Mouse (Mus musculus) heart, embryonic 15.5 days (tissue): ENCODE data around the gene Cxcl5. TPM values are rescaled to one million over a fixed set of nuclear protein-coding genes. Genes with fewer than 3 reads are reported as not detected.

ENCODE experiments used
- ATAC-seq: fragments of 200-750 bp; cut with Nextera tagmentation; replicated peaks from 2 replicates; pipeline ENCODE4 v1.8.0; 2017; ENCODE audit warnings: low read depth, moderate TSS enrichment; ENCODE audit not compliant: insufficient number of reproducible peaks, insufficient read depth, low FRiP score
- H3K27ac ChIP-seq: fragments of 300-500 bp; sonication (generic); 2 replicates; pipeline ENCODE4 v1.5.1; 2015; ENCODE audit warnings: mild to moderate bottlenecking, inconsistent platforms
- H3K27me3 ChIP-seq: fragments of 300-500 bp; sonication (generic); 2 replicates; pipeline ENCODE4 v1.6.1; 2015; ENCODE audit warnings: inconsistent platforms
- H3K36me3 ChIP-seq: fragments of 300-500 bp; sonication (generic); 2 replicates; pipeline ENCODE4 v1.6.1; 2015; ENCODE audit warnings: mild to moderate bottlenecking, inconsistent platforms
- H3K4me1 ChIP-seq: fragments of 300-500 bp; sonication (generic); replicated peaks from 2 replicates; pipeline ENCODE4 v1.6.1; 2015; ENCODE audit warnings: inconsistent platforms
- H3K4me2 ChIP-seq: fragments of 300-500 bp; sonication (generic); 2 replicates; pipeline ENCODE4 v1.6.1; 2015; ENCODE audit warnings: inconsistent platforms, mild to moderate bottlenecking, moderate library complexity
- H3K4me3 ChIP-seq: fragments of 300-500 bp; sonication (generic); 2 replicates; pipeline ENCODE4 v1.5.1; 2015; ENCODE audit warnings: mild to moderate bottlenecking, inconsistent platforms
- H3K9ac ChIP-seq: fragments of 300-500 bp; sonication (generic); 2 replicates; pipeline ENCODE4 v1.6.1; 2015; ENCODE audit warnings: mild to moderate bottlenecking, inconsistent platforms
- H3K9me3 ChIP-seq: fragments of 300-500 bp; sonication (generic); replicated peaks from 2 replicates; pipeline ENCODE4 v1.6.1; 2016; ENCODE audit warnings: inconsistent platforms
- WGBS: fragments of 180-500 bp; shearing (Covaris S2); methylation state at CpG from one replicate; pipeline ENCODE4 v1.1.7; 2015; ENCODE audit warnings: mixed read lengths; 5-methylcytosine and 5-hydroxymethylcytosine counted together
- polyA plus RNA-seq: library from polyadenylated mRNA; unstranded; fragments of >200 nt; fragmentation: Nextera tagmentation; extraction: Ambion mirVana; gene quantifications from 2 replicates; pipeline ENCODE4 v1.2.1, GENCODE M21; 2015

Cxcl5 gene
- not detected in 2 replicates for polyA plus RNA-seq

DNA sequence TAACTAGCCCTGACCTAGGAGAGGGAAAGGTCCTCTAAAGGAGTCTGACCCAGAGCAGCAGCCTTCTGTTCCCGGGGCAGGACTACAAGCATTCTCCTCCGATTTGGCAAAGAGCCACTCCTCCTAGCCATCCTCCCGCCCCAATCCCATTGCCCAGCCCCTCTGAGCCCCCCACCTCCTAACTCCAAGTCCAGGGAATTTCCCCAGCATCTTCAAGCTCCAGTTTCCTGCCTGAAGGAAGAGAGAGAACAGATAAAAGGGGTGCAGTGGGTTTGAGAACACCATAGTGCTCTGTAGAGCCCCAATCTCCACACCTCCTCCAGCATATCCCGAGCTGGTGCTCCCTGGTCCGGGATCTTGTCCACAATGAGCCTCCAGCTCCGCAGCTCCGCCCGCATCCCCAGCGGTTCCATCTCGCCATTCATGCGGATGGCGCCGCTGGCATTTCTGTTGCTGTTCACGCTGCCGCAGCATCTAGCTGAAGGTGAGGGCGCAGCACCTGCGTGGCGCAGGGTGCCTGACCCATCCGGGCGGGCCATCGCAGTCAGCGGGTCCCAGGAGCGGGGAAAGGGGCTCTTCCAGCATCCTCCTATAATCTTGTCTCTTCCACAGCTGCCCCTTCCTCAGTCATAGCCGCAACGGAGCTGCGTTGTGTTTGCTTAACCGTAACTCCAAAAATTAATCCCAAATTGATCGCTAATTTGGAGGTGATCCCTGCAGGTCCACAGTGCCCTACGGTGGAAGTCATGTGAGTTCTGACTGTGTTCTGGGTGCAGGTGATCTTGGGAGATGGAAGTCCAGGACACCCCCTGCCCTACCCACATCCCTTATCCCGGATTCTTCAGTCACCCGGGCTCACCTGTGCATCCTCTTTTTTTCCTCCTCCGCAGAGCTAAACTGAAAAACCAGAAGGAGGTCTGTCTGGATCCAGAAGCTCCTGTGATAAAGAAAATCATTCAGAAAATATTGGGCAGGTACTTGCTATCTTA is at the start of gene Cxcl5:
Gene Cxcl5, plus strand, starts transcription at position 284 of the 989 bp plus-strand sequence.
- no peaks in the 10 kb centered on the region for H3K36me3 ChIP-seq
- ATAC-seq: no peak
- WGBS: 7% methylated on average over 32 of the region's 32 CpGs
- peak within 1 kb of the TSS; percentile 33 for H3K4me3 ChIP-seq
- peaks cover 16% of the 10 kb centered on the region for H3K4me1 ChIP-seq
- H3K9ac ChIP-seq: no peak within 1 kb of the TSS
- H3K9me3 ChIP-seq: no peaks in the 10 kb centered on the region
- peaks cover 17% of the 10 kb centered on the region for H3K27me3 ChIP-seq
- no peak within 1 kb of the TSS for H3K27ac ChIP-seq
- peak within 1 kb of the TSS; percentile 57 for H3K4me2 ChIP-seq

DNA sequence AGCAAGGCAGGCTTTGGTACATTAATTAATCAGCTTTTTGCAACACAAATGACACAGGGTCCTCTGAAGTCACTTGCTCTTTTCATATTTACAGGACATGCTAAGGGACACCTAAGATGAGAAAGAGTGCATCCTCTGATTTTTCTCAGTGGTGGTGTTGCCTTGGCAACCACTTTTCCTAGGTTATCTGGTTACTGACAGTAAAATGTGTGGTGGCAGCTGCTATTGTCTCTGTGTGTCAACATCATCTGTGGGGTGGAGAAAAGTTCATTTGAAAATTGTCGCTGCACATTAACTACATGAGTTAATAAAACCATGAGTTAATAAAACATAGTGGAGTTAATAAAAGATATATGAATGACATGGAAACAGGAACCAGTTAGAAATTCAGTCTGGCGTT is 47.8 kb upstream of the Cxcl5 start:
- H3K4me3 ChIP-seq: no peak overlapping the region
- H3K9me3 ChIP-seq: no peaks in the 10 kb centered on the region
- H3K4me1 ChIP-seq: no peaks in the 10 kb centered on the region
- no peaks in the 10 kb centered on the region for H3K36me3 ChIP-seq
- ATAC-seq: no peak
- H3K27ac ChIP-seq: no peak overlapping the region
- H3K9ac ChIP-seq: no peak overlapping the region
- no peaks in the 10 kb centered on the region for H3K27me3 ChIP-seq
- 76% methylated on average over 2 of the region's 2 CpGs for WGBS
- no peak overlapping the region for H3K4me2 ChIP-seq

DNA sequence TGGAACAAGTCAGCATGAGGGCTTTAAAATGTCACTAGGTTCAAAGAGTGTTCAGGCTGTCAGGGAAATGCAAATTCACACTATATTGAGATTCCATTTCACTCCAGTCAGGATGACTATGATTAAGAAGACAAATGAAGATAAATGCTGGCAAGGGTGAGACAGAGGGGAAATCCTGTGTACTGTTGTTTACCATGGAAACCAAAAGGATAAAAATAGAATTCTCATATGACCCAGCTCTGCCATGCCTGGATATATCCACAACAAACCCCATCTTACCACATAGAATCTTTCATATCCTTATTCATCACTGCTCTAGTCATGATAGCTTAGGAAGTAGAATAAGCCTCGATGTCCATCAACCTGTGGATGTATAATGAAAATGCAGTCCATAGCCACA is 41.2 kb upstream of the Cxcl5 start:
- ATAC-seq: no peak
- H3K27me3 ChIP-seq: no peaks in the 10 kb centered on the region
- no peak overlapping the region for H3K4me3 ChIP-seq
- 83% methylated on average over 1 of the region's 1 CpGs for WGBS
- H3K36me3 ChIP-seq: no peaks in the 10 kb centered on the region
- H3K9me3 ChIP-seq: no peaks in the 10 kb centered on the region
- no peak overlapping the region for H3K27ac ChIP-seq
- H3K4me1 ChIP-seq: no peaks in the 10 kb centered on the region
- no peak overlapping the region for H3K9ac ChIP-seq
- H3K4me2 ChIP-seq: no peak overlapping the region

DNA sequence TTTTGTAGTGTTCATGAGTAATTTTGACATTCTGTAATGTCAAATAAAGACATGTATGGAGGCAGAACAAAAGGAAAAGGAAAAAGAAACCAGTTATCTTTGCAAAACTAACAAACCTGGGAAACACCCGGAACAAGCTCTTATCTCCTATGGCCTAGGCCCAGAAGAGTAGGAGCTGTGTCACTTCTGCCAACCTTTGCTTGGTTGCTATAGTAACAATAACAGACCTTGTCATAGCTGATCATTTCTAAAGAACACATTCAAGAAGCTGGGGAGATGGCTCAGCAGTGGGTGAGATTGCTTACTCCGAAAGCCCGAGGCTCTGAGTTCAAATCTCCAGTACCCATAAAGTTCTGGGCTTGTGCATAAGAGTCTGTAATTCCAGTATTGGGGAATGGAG is 36.5 kb upstream of the Cxcl5 start:
- ATAC-seq: no peak
- H3K27ac ChIP-seq: no peak overlapping the region
- no peaks in the 10 kb centered on the region for H3K9me3 ChIP-seq
- H3K4me2 ChIP-seq: no peak overlapping the region
- WGBS: 77% methylated on average over 3 of the region's 3 CpGs
- no peak overlapping the region for H3K9ac ChIP-seq
- H3K4me1 ChIP-seq: no peaks in the 10 kb centered on the region
- H3K36me3 ChIP-seq: no peaks in the 10 kb centered on the region
- no peak overlapping the region for H3K4me3 ChIP-seq
- H3K27me3 ChIP-seq: no peaks in the 10 kb centered on the region

DNA sequence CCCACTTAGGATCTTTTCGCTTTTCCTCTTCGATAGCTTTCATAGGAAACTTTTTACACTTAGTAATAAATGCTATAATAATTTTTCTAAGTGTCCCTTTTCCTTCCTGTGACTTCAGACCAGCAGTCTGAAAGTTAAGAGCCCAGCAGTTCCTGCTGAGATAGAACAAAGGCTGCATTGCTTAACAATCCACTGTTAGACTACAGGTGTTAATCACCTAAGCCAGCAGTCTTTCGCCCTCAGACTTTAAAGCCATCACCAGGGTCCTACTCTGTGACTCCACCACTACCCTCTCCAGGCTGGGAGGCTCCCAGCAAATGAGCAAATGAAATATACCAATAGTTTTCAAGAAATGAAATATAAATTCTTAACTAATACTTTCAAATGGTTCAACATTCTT is 30.9 kb upstream of the Cxcl5 start:
- Histone ChIP-seq H3K27me3 (no peaks in the 10 kb centered on the region), H3K9me3 (no peaks in the 10 kb centered on the region), H3K27ac (no peak overlapping the region), H3K36me3 (no peaks in the 10 kb centered on the region), H3K4me3 (no peak overlapping the region), H3K4me2 (no peak overlapping the region), H3K4me1 (no peaks in the 10 kb centered on the region), H3K9ac (no peak overlapping the region)
- no peak for ATAC-seq
- 70% methylated on average over 3 of the region's 3 CpGs for WGBS

DNA sequence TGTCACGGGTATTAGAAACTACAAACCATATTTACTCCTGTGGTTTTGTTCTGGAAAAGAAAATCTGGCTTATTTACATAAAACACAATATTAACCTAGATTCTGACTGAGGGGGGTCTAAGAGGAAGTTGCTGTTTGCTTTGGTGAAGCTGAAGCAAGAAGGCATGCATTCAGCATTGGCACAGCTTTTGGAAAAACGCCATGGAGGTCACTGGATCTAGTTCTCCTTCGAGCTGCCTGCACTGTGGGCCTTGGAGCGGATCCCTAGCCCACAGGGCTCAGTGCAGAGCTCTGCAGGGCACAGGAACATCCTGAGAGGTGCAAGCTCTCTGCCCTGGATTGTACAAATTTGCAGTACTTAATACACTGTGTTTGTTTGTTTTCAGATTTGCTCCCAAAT is 27.7 kb upstream of the Cxcl5 start:
- no peaks in the 10 kb centered on the region for H3K4me1 ChIP-seq
- no peaks in the 10 kb centered on the region for H3K27me3 ChIP-seq
- no peak overlapping the region for H3K4me2 ChIP-seq
- no peak overlapping the region for H3K9ac ChIP-seq
- no peak for ATAC-seq
- no peak overlapping the region for H3K4me3 ChIP-seq
- WGBS: 69% methylated on average over 4 of the region's 4 CpGs
- H3K36me3 ChIP-seq: no peaks in the 10 kb centered on the region
- H3K9me3 ChIP-seq: no peaks in the 10 kb centered on the region
- H3K27ac ChIP-seq: no peak overlapping the region

DNA sequence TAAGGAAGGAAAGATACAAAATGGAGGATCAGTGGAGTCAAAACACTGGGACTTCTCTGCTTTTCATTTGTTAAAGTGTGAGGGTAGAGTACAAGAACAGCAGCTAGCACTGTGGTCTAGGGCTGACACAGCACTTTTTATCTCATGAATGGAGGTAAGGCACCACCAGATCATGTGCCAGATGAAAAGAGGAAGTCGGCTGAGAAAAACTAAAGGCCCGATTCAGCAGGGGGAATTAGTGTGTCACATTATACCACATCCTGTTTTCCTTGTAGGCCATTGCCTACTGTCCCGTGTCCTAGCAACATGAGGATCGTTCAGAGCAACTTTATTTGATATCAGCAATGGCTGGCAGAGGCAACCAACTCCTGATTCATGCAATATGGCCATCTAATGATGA is 17.1 kb upstream of the Cxcl5 start:
- ATAC-seq: no peak
- 63% methylated on average over 4 of the region's 4 CpGs for WGBS
- no peak overlapping the region for H3K4me2 ChIP-seq
- no peaks in the 10 kb centered on the region for H3K4me1 ChIP-seq
- no peak overlapping the region for H3K27ac ChIP-seq
- H3K9me3 ChIP-seq: no peaks in the 10 kb centered on the region
- H3K27me3 ChIP-seq: no peaks in the 10 kb centered on the region
- no peaks in the 10 kb centered on the region for H3K36me3 ChIP-seq
- H3K4me3 ChIP-seq: no peak overlapping the region
- H3K9ac ChIP-seq: no peak overlapping the region

DNA sequence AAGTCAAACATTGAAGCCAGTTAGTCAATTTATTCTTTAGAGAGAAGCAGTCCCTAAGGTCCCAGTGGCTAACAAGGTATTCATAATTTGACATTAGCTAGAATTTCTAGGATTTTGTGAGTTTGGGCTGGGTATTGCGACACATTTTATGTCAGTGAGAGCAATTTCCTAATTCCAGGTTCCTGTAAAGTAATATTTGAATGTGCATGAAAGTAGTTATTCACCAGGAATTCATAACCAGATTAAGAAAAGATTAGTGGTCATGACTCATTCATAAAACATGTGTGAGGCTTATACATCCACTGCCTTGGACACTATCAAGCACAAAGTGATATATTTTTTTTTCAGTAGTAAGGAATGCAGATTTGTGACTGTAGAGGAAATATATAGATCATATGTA is 5.2 kb upstream of the Cxcl5 start:
- 80% methylated on average over 1 of the region's 1 CpGs for WGBS
- no peak overlapping the region for H3K4me3 ChIP-seq
- H3K27ac ChIP-seq: no peak overlapping the region
- no peak overlapping the region for H3K4me2 ChIP-seq
- no peaks in the 10 kb centered on the region for H3K36me3 ChIP-seq
- no peak for ATAC-seq
- peaks cover 9% of the 10 kb centered on the region for H3K4me1 ChIP-seq
- peaks cover 8% of the 10 kb centered on the region for H3K27me3 ChIP-seq
- no peaks in the 10 kb centered on the region for H3K9me3 ChIP-seq
- H3K9ac ChIP-seq: no peak overlapping the region

DNA sequence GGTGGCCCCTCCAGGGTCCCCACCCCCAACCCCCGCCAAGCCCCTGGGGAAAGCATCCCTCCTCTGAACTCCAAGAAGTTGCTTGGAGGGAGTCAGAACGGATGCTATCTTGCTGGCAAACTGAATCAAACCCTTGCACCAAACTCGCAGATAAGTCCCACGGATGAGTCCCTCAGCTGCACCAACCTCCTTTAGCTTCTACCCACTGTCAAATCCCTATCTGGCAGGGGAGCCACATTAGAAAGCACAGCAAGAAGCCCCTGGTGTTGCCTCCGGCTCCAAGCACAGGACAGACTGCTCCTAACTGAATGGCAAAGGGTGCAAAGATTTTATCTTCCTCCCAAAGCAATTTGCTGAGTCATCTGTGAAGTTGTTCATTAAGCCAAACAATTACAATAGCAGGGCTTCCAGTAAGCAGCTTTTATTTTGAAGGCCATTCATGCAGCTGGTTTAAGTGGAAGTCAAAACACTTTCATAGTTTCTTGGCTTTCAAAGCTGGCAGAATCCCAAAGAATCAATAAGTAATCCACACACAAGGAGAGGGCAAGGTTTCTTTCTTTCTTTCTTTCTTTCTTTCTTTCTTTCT is 1.0 kb upstream of the Cxcl5 start:
- H3K27me3 ChIP-seq: peaks cover 17% of the 10 kb centered on the region
- no peak overlapping the region for H3K9ac ChIP-seq
- no peak overlapping the region for H3K4me3 ChIP-seq
- 33% methylated on average over 5 of the region's 5 CpGs for WGBS
- H3K4me1 ChIP-seq: peaks cover 16% of the 10 kb centered on the region
- ATAC-seq: no peak
- no peak overlapping the region for H3K27ac ChIP-seq
- H3K36me3 ChIP-seq: no peaks in the 10 kb centered on the region
- no peak overlapping the region for H3K4me2 ChIP-seq
- no peaks in the 10 kb centered on the region for H3K9me3 ChIP-seq

DNA sequence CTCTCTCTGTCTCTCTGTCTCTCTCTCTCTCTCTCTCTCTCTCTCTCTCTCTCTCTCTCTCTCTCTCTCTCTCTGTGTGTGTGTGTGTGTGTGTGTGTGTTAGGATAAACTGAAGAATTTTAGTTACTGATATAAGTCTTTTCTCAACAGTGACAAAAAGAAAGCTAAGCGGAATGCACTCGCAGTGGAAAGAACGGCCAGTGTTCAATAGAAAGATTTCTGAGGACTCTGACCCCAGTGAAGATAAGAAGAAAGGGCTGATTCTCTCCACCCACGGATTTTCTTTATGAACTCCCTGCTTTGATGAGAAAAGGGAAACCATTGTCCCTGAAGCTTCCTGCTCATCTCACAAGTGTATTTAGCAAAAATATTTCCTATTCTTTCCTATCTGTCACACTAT is 1.1 kb downstream of the Cxcl5 start:
- no peak overlapping the region for H3K9ac ChIP-seq
- ATAC-seq: no peak
- H3K36me3 ChIP-seq: no peaks in the 10 kb centered on the region
- H3K27ac ChIP-seq: no peak overlapping the region
- no peaks in the 10 kb centered on the region for H3K9me3 ChIP-seq
- 30% methylated on average over 4 of the region's 4 CpGs for WGBS
- H3K27me3 ChIP-seq: peaks cover 17% of the 10 kb centered on the region
- no peak overlapping the region for H3K4me2 ChIP-seq
- peaks cover 16% of the 10 kb centered on the region for H3K4me1 ChIP-seq
- no peak overlapping the region for H3K4me3 ChIP-seq

DNA sequence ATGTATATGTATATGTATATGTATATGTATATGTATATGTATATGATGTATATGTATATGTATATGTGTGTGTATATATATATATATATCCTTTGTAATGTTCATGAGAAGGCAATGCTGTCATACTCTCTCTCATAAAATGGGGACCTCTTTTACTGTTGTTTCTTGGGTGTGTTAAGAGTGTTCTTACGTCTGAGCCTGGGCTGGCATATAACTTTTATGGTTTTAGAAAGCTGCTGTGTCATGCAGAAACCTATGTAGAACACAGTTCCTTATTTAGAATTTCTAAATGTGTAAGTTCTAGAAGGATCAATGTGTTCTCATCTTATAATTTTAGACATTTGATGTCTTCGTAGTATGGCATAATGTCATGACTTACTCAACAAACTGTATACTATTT is 1.7 kb downstream of the Cxcl5 start:
- ATAC-seq: no peak
- Histone ChIP-seq H3K36me3 (no peaks in the 10 kb centered on the region), H3K27me3 (peaks cover 17% of the 10 kb centered on the region), H3K27ac (no peak overlapping the region), H3K9ac (no peak overlapping the region), H3K9me3 (no peaks in the 10 kb centered on the region), H3K4me2 (no peak overlapping the region), H3K4me1 (peaks cover 16% of the 10 kb centered on the region), H3K4me3 (no peak overlapping the region)
- 79% methylated on average over 2 of the region's 2 CpGs for WGBS

DNA sequence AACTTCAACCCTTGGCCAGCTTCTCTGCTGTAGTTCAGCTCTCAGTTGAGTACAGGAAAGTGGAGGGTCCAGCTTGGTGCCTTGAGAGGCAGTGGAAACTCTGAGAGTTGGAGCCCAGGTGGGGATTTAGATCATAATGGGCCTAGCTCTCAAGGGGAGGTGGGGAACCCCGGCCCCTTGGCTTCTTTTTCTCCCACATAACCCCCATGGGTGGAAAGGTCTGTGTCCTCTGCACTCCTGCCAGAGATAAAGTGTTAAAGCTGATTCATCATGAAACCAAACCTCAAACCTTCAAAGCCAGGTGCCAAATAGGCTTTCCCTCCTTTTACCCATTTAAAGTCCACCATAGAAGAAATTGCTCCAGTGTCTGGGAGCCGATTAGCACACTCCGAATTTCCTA is 2.7 kb downstream of the Cxcl5 start:
- no peak overlapping the region for H3K9ac ChIP-seq
- H3K9me3 ChIP-seq: no peaks in the 10 kb centered on the region
- H3K27ac ChIP-seq: no peak overlapping the region
- ATAC-seq: no peak
- 84% methylated on average over 3 of the region's 3 CpGs for WGBS
- H3K4me3 ChIP-seq: no peak overlapping the region
- no peaks in the 10 kb centered on the region for H3K36me3 ChIP-seq
- peaks cover 17% of the 10 kb centered on the region for H3K27me3 ChIP-seq
- H3K4me1 ChIP-seq: peaks cover 16% of the 10 kb centered on the region
- no peak overlapping the region for H3K4me2 ChIP-seq
